Mouse (Mus musculus) spleen, adult 2 months (tissue): ENCODE data around the gene Bmp5.

Experiments used
- CTCF ChIP-seq: fragments of 200-500 bp; IDR thresholded peaks from 2 replicates; pipeline ENCODE4 v1.5.1; 2011; ENCODE audit warnings: mild to moderate bottlenecking, inconsistent platforms; ENCODE audit not compliant: insufficient read depth, insufficient read length, insufficient replicate concordance; ENCODE audit errors: extremely low read depth
- POLR2A ChIP-seq: fragments of 200-500 bp; IDR thresholded peaks from 2 replicates; pipeline ENCODE4 v1.6.1; 2011; ENCODE audit warnings: low read depth, low read length, inconsistent platforms

DNA sequence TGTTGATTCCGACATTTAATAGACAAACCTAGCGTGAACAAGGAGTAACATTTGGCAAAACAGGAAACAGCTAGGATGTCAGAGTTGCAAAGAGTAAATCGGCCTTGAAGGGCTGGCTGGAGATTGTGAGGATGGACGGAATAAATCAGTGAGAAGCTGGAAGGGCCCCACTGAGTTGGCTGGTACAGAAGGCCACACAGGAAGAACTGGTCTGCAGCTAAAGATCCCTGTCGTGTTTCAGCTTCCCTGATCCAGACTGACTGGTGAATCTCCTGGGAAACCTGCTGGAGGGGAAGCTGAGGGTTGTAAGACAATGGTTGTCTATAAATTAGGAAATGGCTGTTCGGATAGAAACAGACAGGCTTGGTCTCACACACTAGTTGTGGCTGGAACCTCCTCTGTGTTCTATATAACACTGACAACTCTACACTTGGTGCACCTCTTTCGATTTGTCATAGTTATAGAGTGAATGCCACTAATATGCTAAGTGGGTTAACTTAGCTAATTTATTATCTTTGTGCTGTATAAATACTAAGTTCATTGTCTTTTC, 14.8 kb downstream of the Bmp5 start:
- TF ChIP-seq CTCF (no peak), POLR2A (no peak)
